Mouse (Mus musculus) cerebellum, postnatal 10 days (tissue): ENCODE measurements at regions not wholly inside any gene's neighbourhood (a gene's known extent, or its start where the extent isn't known, plus 50 kb on each side); places are given as distances from the start of the nearest gene placed in this dataset.
"Not testable (repeated sequence)": the region's sequence is repeated elsewhere in the genome, so short reads cannot be mapped to it uniquely, and the experiment has no call there.

ENCODE experiments used
- DNase-seq, 2 experiments: peaks; one replicate each; pipeline ENCODE4 v3.0.0; 2021; ENCODE audit warnings: mixed read lengths in 2 of 2

DNA sequence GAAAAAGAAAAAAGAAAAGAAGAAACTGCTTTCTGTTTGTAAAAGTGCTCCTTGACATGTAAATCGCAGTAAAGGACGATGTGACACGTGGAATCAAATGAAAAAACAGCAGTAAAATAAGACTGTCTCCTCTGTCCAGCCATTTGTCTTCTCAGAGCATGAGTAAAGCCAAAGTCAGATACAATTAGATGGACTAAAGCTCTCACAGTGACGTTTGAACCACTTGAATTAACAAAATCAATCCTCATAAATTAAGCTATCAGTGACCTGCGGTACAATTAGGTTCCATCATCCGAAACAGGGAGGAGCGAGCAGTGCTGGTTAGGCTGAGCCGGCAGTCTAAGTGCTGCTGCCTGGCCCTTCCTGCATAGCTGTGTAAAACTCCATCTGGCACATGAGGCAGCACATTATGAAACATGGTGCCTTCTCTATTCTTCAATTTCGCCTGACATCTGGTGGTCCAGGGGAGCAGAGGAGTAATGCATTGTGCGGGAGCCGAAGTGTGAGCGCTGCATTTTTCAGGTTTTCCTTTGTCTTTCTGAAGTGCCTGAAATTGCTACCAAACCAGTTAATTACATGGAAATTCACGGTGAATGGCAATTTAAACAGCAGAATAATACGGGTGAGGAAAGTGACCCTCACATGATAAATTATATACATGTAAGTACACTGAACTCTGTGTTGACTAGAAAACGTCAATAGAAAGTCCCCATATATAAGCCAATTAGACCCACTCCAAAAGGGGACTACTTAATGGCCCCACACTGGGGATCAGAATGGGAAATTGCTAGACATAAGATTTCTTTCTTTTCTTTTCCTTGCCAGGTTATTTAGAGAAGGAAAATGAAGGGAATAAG, 118.1 kb downstream of the Mmrn1 start:
- DNase-seq = peak; percentile 70 to 71

DNA sequence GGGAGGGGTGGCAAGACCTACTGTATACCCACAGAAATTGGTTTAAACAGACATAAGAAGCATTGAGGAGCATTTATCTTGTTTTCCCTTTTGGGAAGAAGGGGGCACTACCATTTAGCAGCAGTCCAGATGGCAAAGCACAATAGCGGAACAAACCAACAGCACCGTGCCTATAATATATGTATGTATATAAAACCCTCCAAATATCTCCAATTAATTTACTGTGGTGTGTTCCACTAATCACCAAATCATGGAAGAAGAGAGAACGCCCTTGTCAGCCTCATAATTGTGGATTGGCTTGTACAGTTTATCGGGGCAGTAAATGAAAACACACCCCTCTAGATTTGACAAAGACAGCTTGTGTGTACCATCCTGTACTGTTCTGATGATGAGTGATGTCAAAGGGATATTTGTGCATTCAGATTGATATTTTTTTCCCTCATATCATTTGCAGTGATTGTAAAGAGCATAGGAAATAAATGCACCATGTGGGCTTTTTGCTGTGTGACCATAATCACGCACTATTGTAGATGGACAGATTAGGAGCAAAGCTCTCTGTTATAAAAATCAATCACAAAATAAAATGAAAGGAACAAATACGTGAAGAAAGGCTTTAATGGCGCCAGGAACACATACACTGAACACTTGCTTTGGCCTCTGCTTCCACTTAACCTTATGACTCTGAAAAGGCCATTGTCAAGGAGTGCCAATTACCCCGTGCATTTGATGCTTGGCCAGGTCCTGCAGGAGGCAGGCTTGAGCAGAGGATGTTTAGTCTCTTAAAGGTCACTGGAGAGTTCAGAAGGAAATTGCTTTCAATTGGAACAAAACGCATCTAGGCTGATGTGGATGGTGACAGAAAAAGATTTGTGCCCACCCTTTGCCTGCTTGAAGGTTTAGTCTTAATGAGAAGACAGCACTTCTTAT, 119.0 kb downstream of the Mmrn1 start:
- peak; percentile 25 to 34 for DNase-seq

- not testable (repeated sequence) for DNase-seq
Measured at GRCm38 (mm10) chr6:61047667-61048066, 122.9 kb downstream of the Mmrn1 start.

DNA sequence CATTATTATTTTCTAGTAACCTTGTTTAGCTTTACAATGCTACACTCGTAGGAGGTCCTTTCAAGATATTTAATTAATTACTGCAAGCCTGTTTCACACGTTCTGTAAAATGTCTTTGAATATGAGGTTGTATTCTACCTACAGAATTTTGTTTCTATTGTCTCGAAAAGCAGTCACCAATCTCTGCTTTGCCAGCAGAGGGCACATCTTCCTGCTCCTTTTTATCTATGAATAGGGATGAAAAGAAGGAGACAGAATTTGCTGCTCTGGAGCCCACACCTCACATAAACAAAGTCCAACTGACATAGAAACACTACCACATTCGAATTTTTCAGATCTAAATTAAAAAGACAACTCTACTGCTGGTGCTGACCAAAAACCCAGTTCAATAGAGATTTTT, 117.0 kb upstream of the Ccser1 start:
- peak; percentile 71 to 72 for DNase-seq

DNA sequence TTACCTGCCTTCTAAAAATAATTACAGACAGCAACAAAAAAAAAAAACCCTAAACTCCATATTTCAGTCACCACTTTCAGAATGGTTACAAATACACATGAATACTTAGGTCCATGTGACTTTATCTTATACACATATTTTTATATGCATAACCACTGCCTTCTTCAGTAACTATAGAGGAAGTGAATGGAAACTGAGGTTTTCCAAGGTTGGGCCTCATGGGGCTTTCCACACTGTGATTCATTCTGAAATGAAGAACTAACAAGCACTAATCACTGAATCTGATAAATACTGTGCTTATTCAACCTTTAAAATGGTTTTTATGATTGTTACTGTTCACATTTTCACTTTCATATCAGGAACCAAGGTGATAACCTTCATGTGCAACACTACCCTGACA, 114.4 kb upstream of the Ccser1 start:
- no peak for DNase-seq

GRCm38 (mm10) chr6:61066501-61067282, 113.4 kb upstream of the Ccser1 start:
- no peak for DNase-seq

DNA sequence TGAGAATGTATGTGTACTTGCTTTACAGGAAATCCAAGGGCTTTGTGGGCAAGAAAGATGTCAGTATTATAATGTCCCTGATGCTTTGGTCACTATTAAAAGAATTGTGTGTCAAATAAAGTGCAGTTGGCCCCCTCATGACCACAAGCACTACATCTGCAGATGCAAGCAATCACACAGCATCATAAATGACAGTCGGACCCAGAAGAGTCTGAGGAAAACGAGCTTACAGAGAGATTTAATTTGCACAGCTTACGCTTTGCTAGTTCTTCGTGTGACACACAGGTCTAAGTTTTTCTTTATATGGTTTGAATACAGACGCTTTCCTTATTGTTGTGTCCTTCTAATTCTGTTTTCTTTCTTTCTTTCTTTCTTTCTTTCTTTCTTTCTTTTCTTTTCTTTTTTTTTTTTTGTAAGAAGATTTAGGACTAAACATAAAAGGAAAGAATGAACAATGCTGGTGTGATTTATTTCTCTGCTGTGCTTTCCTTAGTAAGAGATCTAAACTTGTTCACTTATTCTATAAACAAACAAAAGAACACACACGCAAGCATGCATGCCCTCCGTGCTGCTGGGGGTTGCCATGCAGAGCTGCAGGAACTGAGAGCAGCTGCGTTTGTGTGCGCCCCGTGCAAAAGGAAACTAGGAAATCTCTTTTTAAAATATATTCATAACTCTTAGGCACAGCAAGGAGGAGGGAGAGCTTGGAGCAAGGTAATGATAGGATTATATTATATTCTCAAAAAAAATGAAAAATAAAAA, 112.6 kb upstream of the Ccser1 start:
- DNase-seq = peak in 1 of 2 experiments; percentile 30

GRCm38 (mm10) chr6:61068117-61068489, 112.0 kb upstream of the Ccser1 start:
- DNase-seq = no peak

GRCm38 (mm10) chr6:61073267-61073666, 106.9 kb upstream of the Ccser1 start:
- DNase-seq = peak; percentile 42 to 58

GRCm38 (mm10) chr6:61073794-61074193, 106.3 kb upstream of the Ccser1 start:
- DNase-seq = peak; percentile 90 to 95

DNA sequence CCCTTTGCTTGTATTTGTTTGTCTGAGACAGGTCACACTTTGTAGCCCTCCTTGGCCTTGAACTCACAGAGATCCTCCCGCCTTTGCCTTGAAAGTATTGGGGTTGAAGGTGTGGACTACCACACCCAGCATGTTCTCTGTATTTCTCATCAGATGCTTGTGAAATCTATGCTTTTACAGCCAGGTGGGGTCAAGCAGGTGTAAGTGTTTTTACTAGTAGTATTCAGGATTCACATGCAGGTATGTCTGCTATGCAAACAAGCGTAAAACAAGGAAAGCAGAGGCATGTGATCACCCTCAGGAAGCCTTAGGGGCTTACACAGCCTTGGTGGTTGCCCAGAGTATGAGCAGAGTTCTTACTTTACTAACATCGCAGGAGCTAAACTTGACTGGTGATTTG, 105.4 kb upstream of the Ccser1 start:
- no peak for DNase-seq

DNA sequence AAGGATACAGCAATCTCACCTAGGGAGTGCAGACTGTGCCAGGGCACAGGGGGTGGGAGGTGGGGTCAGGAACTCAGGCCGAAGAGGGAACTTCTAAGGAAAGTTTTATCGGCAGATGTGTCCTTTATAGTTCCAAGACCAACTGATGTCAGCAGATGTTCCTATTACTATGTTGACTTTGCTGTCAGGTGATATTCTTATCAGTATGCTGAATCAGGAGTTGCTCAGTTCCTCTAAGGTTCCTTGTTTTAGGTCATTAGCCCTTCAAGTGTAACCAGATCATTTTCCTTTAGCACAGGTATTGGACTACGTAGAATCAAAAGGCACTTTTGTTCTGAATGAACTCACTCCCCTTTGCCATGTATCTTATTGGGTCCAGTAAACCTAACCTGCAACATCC, 101.6 kb upstream of the Ccser1 start:
- DNase-seq = no peak

- DNase-seq = no peak
Measured at GRCm38 (mm10) chr6:61080661-61081060, 99.5 kb upstream of the Ccser1 start.

DNA sequence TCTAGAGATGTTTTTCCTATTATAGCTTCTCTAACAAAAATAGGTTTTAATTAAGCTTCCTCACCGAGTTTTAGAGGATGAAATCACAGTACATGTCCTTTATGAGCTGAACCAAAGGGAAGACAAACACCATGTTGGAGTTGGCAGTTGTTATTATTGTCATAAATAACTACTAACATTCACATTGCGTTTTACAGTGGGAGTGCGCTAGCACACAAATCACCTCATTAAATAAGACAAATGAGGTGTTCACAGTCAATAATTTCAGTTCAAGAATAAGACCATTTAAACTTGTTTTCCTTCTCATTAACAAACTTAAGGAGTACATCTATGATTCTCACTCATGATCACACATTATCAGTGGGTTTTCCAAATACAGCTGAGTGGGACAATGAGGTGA, 96.8 kb upstream of the Ccser1 start:
- DNase-seq = no peak

- no peak for DNase-seq
Measured at GRCm38 (mm10) chr6:61099348-61099981, 80.7 kb upstream of the Ccser1 start.

DNA sequence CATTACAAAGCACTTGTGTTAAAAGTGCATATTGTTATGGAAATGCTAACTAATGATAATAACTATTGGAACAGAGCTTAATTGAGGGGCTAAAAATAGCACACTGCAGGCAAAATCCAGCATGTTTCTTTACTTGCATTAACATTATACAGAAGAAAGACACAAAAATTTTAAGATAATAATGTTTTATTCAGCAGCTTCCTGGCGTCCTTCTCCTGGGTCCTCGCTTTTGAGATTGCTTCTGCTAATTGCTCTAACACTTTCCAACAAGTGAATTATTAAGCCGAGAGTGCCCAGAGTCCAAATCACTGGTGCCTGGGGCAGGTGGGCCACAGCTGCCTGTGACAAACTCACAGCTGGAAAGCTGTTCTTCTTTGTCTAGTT, 80.2 kb upstream of the Ccser1 start:
- no peak for DNase-seq

DNA sequence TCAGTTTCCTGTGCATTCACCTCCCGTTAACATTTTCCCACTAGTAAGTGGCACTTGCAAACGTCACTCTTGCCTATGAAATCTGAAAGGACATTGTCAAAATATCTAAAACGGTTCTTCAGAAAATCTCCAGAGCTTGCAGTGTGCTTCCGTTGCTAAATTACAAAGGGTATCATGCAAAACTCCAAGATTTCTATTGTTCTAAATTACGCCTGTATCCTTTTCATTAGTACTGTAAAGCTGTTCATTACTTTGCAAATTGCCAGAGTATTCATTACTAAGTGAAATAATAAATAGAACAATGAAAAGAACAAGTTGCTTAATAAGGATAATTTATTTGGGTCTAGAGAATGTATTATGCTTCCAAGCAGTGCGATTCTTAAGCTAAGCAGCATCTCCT, 78.2 kb upstream of the Ccser1 start:
- DNase-seq = no peak

- no peak for DNase-seq
Measured at GRCm38 (mm10) chr6:61103459-61104234, 76.5 kb upstream of the Ccser1 start.

GRCm38 (mm10) chr6:61115250-61115649, 64.9 kb upstream of the Ccser1 start:
- DNase-seq = no peak

- DNase-seq = no peak
Measured at GRCm38 (mm10) chr6:61119590-61119989, 60.5 kb upstream of the Ccser1 start.

GRCm38 (mm10) chr6:61125431-61125830, 54.7 kb upstream of the Ccser1 start:
- no peak for DNase-seq
